Mouse (Mus musculus) ES-E14 (cell line): ENCODE measurements around the gene Fbxl5. TPM values are rescaled to one million over a fixed set of nuclear protein-coding genes. Genes with fewer than 3 reads are reported as not detected.

Experiments
- DNase-seq: peaks from one replicate; pipeline ENCODE4 v3.0.0-alpha.2; 2013; ENCODE audit warnings: low read depth, low spot score
- H3K27ac ChIP-seq: 2 replicates; pipeline ENCODE4 v1.5.1; 2012; ENCODE audit warnings: low read depth, mild to moderate bottlenecking, low read length, moderate library complexity, mixed read lengths; ENCODE audit not compliant: poor library complexity, insufficient read depth, severe bottlenecking
- H3K36me3 ChIP-seq: 2 replicates; pipeline ENCODE4 v1.6.1; 2012; ENCODE audit warnings: mild to moderate bottlenecking, low read length, moderate library complexity, mixed read lengths; ENCODE audit not compliant: control insufficient read depth, poor library complexity, insufficient read depth, severe bottlenecking
- H3K4me1 ChIP-seq, 2 experiments: fragments of 150-350 bp in 1 of 2; sonication (generic) in 1 of 2; 2 replicates each; pipeline ENCODE4 v1.6.1; 2012; ENCODE audit warnings: low read length in 2 of 2, mild to moderate bottlenecking in 1 of 2, mixed read lengths in 1 of 2; ENCODE audit not compliant: control insufficient read depth in 2 of 2, insufficient read depth in 2 of 2, poor library complexity in 1 of 2
- H3K4me3 ChIP-seq, 2 experiments: fragments of 150-350 bp in 1 of 2; sonication (generic) in 1 of 2; 2 replicates each; pipeline ENCODE4 v1.5.1; 2012; ENCODE audit warnings: low read length in 2 of 2, low read depth in 1 of 2, mild to moderate bottlenecking in 1 of 2, mixed read lengths in 1 of 2; ENCODE audit not compliant: insufficient read depth in 1 of 2, poor library complexity in 1 of 2, severe bottlenecking in 1 of 2
- H3K9ac ChIP-seq: 2 replicates; pipeline ENCODE4 v1.6.1; 2012; ENCODE audit warnings: low read depth, mild to moderate bottlenecking, low read length, mixed read lengths; ENCODE audit not compliant: poor library complexity, insufficient read depth, severe bottlenecking
- H3K9me3 ChIP-seq: fragments of 150-350 bp; sonication (generic); 2 replicates; pipeline ENCODE4 v1.6.1; 2012; ENCODE audit warnings: low read depth, mild to moderate bottlenecking, low read length; ENCODE audit not compliant: control insufficient read depth, insufficient read depth
- CHD2 ChIP-seq: IDR thresholded peaks from 2 replicates; pipeline ENCODE4 v1.6.1; 2014; ENCODE audit warnings: mild to moderate bottlenecking, low read depth, low read length, inconsistent platforms
- HCFC1 ChIP-seq: IDR thresholded peaks from 2 replicates; pipeline ENCODE4 v1.6.1; 2012; ENCODE audit warnings: low read length, inconsistent platforms, borderline replicate concordance; ENCODE audit not compliant: insufficient read depth
- MAFK ChIP-seq: IDR thresholded peaks from 2 replicates; pipeline ENCODE4 v1.6.1; 2014; ENCODE audit warnings: mild to moderate bottlenecking, low read depth, low read length, inconsistent platforms; ENCODE audit not compliant: insufficient read depth
- ZC3H11A ChIP-seq: IDR thresholded peaks from 2 replicates; pipeline ENCODE4 v1.6.1; 2012; ENCODE audit warnings: low read depth, mild to moderate bottlenecking, inconsistent platforms, low read length, borderline replicate concordance
- ZNF384 ChIP-seq: IDR thresholded peaks from 2 replicates; pipeline ENCODE4 v1.6.1; 2012; ENCODE audit warnings: low read depth, low read length, inconsistent platforms
- in situ Hi-C, 2 experiments: fragments of 600-800 bp; cut with MboI; formaldehyde crosslinking; loops; one replicate each; pipeline ENCODE4 v1.15.1; 2025; ENCODE audit warnings: low sequenced_read_pairs in 2 of 2, inconsistent platforms in 1 of 2; ENCODE audit not compliant: unreplicated experiment in 2 of 2
- total RNA-seq: library from RNA; depleted of rRNA; stranded (reverse); fragments of 300-350 nt; gene quantifications from 2 replicates; pipeline ENCODE4 v1.2.3, GENCODE M21; 2012

The Fbxl5 gene
- total RNA-seq, 1 experiment: 46.9 TPM

- TF ChIP-seq ZNF384 (no peak), HCFC1 (no peak), ZC3H11A (no peak), MAFK (no peak), CHD2 (no peak)
- no peaks in the 10 kb centered on the region for H3K9me3 ChIP-seq
- no peak overlapping the region for H3K9ac ChIP-seq
- in situ Hi-C loops: no loop called here
- no peak overlapping the region for H3K27ac ChIP-seq
- H3K36me3 ChIP-seq: no peaks in the 10 kb centered on the region
- H3K4me3 ChIP-seq: no peak overlapping the region
- DNase-seq: no peak
- no peaks in the 10 kb centered on the region for H3K4me1 ChIP-seq
Observed at GRCm38 (mm10) chr5:43732381-43732780, 89.1 kb downstream of the Fbxl5 start.

GRCm38 (mm10) chr5:43728375-43729165 is 92.9 kb downstream of the Fbxl5 start:
- no peak overlapping the region for H3K9ac ChIP-seq
- DNase-seq: no peak
- in situ Hi-C loops: no loop called here
- no peaks in the 10 kb centered on the region for H3K9me3 ChIP-seq
- H3K4me1 ChIP-seq: no peaks in the 10 kb centered on the region
- TF ChIP-seq HCFC1 (no peak), ZNF384 (no peak), CHD2 (no peak), ZC3H11A (no peak), MAFK (no peak)
- H3K4me3 ChIP-seq: no peak overlapping the region
- no peak overlapping the region for H3K27ac ChIP-seq
- no peaks in the 10 kb centered on the region for H3K36me3 ChIP-seq

GRCm38 (mm10) chr5:43723830-43724229 is 97.6 kb downstream of the Fbxl5 start:
- DNase-seq: no peak
- TF ChIP-seq ZNF384 (no peak), ZC3H11A (no peak), CHD2 (no peak), HCFC1 (no peak), MAFK (no peak)
- Histone ChIP-seq H3K9ac (no peak overlapping the region), H3K9me3 (no peaks in the 10 kb centered on the region), H3K4me3 (no peak overlapping the region), H3K4me1 (no peaks in the 10 kb centered on the region), H3K27ac (no peak overlapping the region), H3K36me3 (no peaks in the 10 kb centered on the region)
- in situ Hi-C loops: no loop called here

- H3K4me1 ChIP-seq: no peaks in the 10 kb centered on the region
- no peak for DNase-seq
- no peaks in the 10 kb centered on the region for H3K36me3 ChIP-seq
- no peak overlapping the region for H3K4me3 ChIP-seq
- TF ChIP-seq MAFK (no peak), ZC3H11A (no peak), HCFC1 (no peak), CHD2 (no peak), ZNF384 (no peak)
- in situ Hi-C loops: no loop called here
- no peak overlapping the region for H3K27ac ChIP-seq
- H3K9ac ChIP-seq: no peak overlapping the region
- H3K9me3 ChIP-seq: no peaks in the 10 kb centered on the region
Observed at GRCm38 (mm10) chr5:43722452-43722783, 99.0 kb downstream of the Fbxl5 start.
